ENCODE assay signal across 18 mouse cellular contexts in genomic region chr2:74739869-74740268, GRCm38 (mm10). TPM values are rescaled to one million over a fixed set of nuclear protein-coding genes. Genes with fewer than 3 reads are reported as not detected.
DNase-seq lines count a peak whose midpoint lies in the region; ATAC-seq and TF ChIP-seq lines count a peak whose summit lies in the region.
"Had no signal": no experiment of that assay in that cellular context is flagged by ENCODE, and none has a peak within 500 bp of the region (broad histone marks: within the 10 kb centered on the region; RNA-seq: fewer than 3 reads in every experiment).

No protein-coding gene starts in this region.

- H3K27ac ChIP-seq in heart, embryonic 15.5 days = no peak overlapping the region
- H3K27ac ChIP-seq in hindbrain, embryonic 10.5 days = peak overlapping the region; percentile 84
- no peak overlapping the region for H3K27ac ChIP-seq in limb, embryonic 10.5 days
- H3K27ac ChIP-seq in thymus, adult 2 months (ENCODE audit: control insufficient read depth, insufficient read depth, low read length) = no peak overlapping the region
- H3K27ac ChIP-seq: liver, embryonic 15.5 days had no signal

- H3K4me3 ChIP-seq in heart, embryonic 15.5 days = no peak overlapping the region
- H3K4me3 ChIP-seq in hindbrain, embryonic 10.5 days = peak overlapping the region; percentile 45
- H3K4me3 ChIP-seq in limb, embryonic 10.5 days = peak overlapping the region; percentile 44
- no peak overlapping the region for H3K4me3 ChIP-seq in thymus, adult 2 months (ENCODE audit: control insufficient read depth, insufficient read depth, low read length)
- H3K4me3 ChIP-seq: liver, embryonic 15.5 days had no signal

- 5% methylated on average over 14 of the region's 14 CpGs for WGBS in heart, embryonic 15.5 days
- 1% methylated on average over 14 of the region's 14 CpGs for WGBS in hindbrain, embryonic 10.5 days
- 2% methylated on average over 14 of the region's 14 CpGs for WGBS in limb, embryonic 10.5 days
- WGBS in thymus, adult 2 months = 19% methylated on average over 14 of the region's 14 CpGs

- no peaks in the 10 kb centered on the region for H3K36me3 ChIP-seq in heart, embryonic 15.5 days
- no peaks in the 10 kb centered on the region for H3K36me3 ChIP-seq in hindbrain, embryonic 10.5 days
- H3K36me3 ChIP-seq in limb, embryonic 10.5 days = 0 out of 2 replicates have a peak, but pooled peaks cover 3% of the 10 kb centered on the region
- H3K36me3 ChIP-seq in thymus, adult 2 months (ENCODE audit: control insufficient read depth, insufficient read depth, low read length) = no peaks in the 10 kb centered on the region
- H3K36me3 ChIP-seq: liver, embryonic 15.5 days had no signal

- DNase-seq in heart, adult 8-10 months (ENCODE audit: low spot score) = no peak
- DNase-seq in embryo, embryonic 10 days (ENCODE audit: low spot score) = peak; percentile 54
- peak; percentile 36 for DNase-seq in hindbrain, embryonic 10.5 days (ENCODE audit: low spot score)
- peak; percentile 55 for DNase-seq in limb, embryonic 10.5 days (ENCODE audit: low spot score)
- no peak for DNase-seq in thymus, adult 2 months
- no peak for DNase-seq in gastrocnemius, postnatal 10 days
- DNase-seq in urinary bladder, postnatal 4 days (ENCODE audit: low spot score in 2 of 2) = no peak
- DNase-seq: gastrocnemius, postnatal 25 days; heart, postnatal 14 days; right cerebral cortex, adult 18-20 months; thymus, postnatal 36 days had no signal

- TF ChIP-seq POLR2A in thymus, adult 2 months (IDR thresholded peaks at IDR 0.05; ENCODE audit: control insufficient read depth, extremely low read depth, insufficient read depth, low read length, poor library complexity) = no peak

- no peak overlapping the region for H3K9ac ChIP-seq in heart, embryonic 15.5 days
- H3K9ac ChIP-seq: liver, embryonic 15.5 days had no signal

- no peak for ATAC-seq in heart, embryonic 15.5 days (replicated peaks; ENCODE audit: insufficient number of reproducible peaks, insufficient read depth, low FRiP score, low read depth)

- no peaks in the 10 kb centered on the region for H3K9me3 ChIP-seq in heart, embryonic 15.5 days (replicated peaks)
- H3K9me3 ChIP-seq in hindbrain, embryonic 10.5 days = no peaks in the 10 kb centered on the region
- no peaks in the 10 kb centered on the region for H3K9me3 ChIP-seq in limb, embryonic 10.5 days (replicated peaks)
- H3K9me3 ChIP-seq: liver, embryonic 15.5 days had no signal

- peaks cover 98% of the 10 kb centered on the region for H3K27me3 ChIP-seq in heart, embryonic 15.5 days
- peaks cover 100% of the 10 kb centered on the region for H3K27me3 ChIP-seq in hindbrain, embryonic 10.5 days (ENCODE audit: insufficient read depth, poor library complexity, severe bottlenecking)
- H3K27me3 ChIP-seq in limb, embryonic 10.5 days (ENCODE audit: low read depth, poor library complexity, severe bottlenecking) = peaks cover 100% of the 10 kb centered on the region
- peaks cover 39% of the 10 kb centered on the region for H3K27me3 ChIP-seq in thymus, adult 2 months (ENCODE audit: control insufficient read depth, insufficient read depth, low read length)

- H3K4me1 ChIP-seq in heart, embryonic 15.5 days (replicated peaks) = peaks cover 14% of the 10 kb centered on the region
- peaks cover 10% of the 10 kb centered on the region for H3K4me1 ChIP-seq in hindbrain, embryonic 10.5 days (replicated peaks)
- peaks cover 71% of the 10 kb centered on the region for H3K4me1 ChIP-seq in limb, embryonic 10.5 days
- H3K4me1 ChIP-seq in thymus, adult 2 months (replicated peaks; ENCODE audit: control insufficient read depth, insufficient read depth, low read length) = no peaks in the 10 kb centered on the region
- H3K4me1 ChIP-seq: liver, embryonic 15.5 days had no signal

- TF ChIP-seq CTCF in thymus, adult 2 months (IDR thresholded peaks at IDR 0.05; ENCODE audit: borderline replicate concordance, control insufficient read depth, extremely low read depth, insufficient read depth, low read length, poor library complexity) = no peak

- peak overlapping the region; percentile 39; the same call in 1 of the 2 replicates for H3K4me2 ChIP-seq in heart, embryonic 15.5 days
- H3K4me2 ChIP-seq: liver, embryonic 15.5 days had no signal

RNA-seq across cellular contexts. Expression of gene Gm28230, which starts 13.3 kb away (rescaled TPM):
- not detected in 2 replicates for polyA plus RNA-seq in heart, embryonic 15.5 days (2015; fragmentation: Nextera tagmentation; extraction: Ambion mirVana)
- total RNA-seq in heart, adult 8-10 months (2022) = not detected
- polyA plus RNA-seq in hindbrain, embryonic 10.5 days (2016; fragmentation: Nextera tagmentation; extraction: Ambion mirVana) = not detected in 2 replicates
- 0.70 and 0.79 TPM in 2 replicates for polyA plus RNA-seq in limb, embryonic 10.5 days (2016; fragmentation: Nextera tagmentation; extraction: Ambion mirVana)
- polyA plus RNA-seq in thymus, adult 2 months (2012; rRNA removed) = 0.15 and 0.31 TPM in 2 replicates
- total RNA-seq in gastrocnemius, postnatal 10 days (2021) = under 1 TPM; 0.21 to 0.43 TPM
- total RNA-seq: common myeloid progenitor, adult 5-6 weeks; layer of hippocampus, adult 18-20 months; left cerebral cortex, postnatal 10 days had no signal
- polyA plus RNA-seq: C2C12; forebrain, embryonic 11.5 days; liver, embryonic 15.5 days had no signal

RNA-seq across cellular contexts. Expression of gene Hoxd1, which starts 22.9 kb away (rescaled TPM):
- polyA plus RNA-seq in heart, embryonic 15.5 days (2015; fragmentation: Nextera tagmentation; extraction: Ambion mirVana) = not detected in 2 replicates
- not detected for total RNA-seq in heart, adult 8-10 months (2022)
- polyA plus RNA-seq in hindbrain, embryonic 10.5 days (2016; fragmentation: Nextera tagmentation; extraction: Ambion mirVana) = 0.14 and 0.60 TPM in 2 replicates
- polyA plus RNA-seq in limb, embryonic 10.5 days (2016; fragmentation: Nextera tagmentation; extraction: Ambion mirVana) = 0.68 and 1.2 TPM in 2 replicates
- polyA plus RNA-seq in thymus, adult 2 months (2012; rRNA removed) = 0.05 TPM in 1 of 2 replicates, not detected in the other
- not detected for total RNA-seq in gastrocnemius, postnatal 10 days (2021)
- total RNA-seq: common myeloid progenitor, adult 5-6 weeks; gastrocnemius, postnatal 25 days; heart, postnatal 14 days had no signal
- polyA plus RNA-seq: C2C12; forebrain, embryonic 11.5 days had no signal

RNA-seq across cellular contexts. Expression of gene Hoxd4, which starts 28.1 kb away (rescaled TPM):
- 0.09 and 0.15 TPM in 2 replicates for polyA plus RNA-seq in heart, embryonic 15.5 days (2015; fragmentation: Nextera tagmentation; extraction: Ambion mirVana)
- under 1 TPM; 0.32 to 0.79 (median 0.38) TPM for total RNA-seq in heart, adult 8-10 months (2022)
- polyA plus RNA-seq in hindbrain, embryonic 10.5 days (2016; fragmentation: Nextera tagmentation; extraction: Ambion mirVana) = 0.14 and 2.6 TPM in 2 replicates
- 1.2 and 2.3 TPM in 2 replicates for polyA plus RNA-seq in limb, embryonic 10.5 days (2016; fragmentation: Nextera tagmentation; extraction: Ambion mirVana)
- 2.1 and 2.3 TPM in 2 replicates for polyA plus RNA-seq in thymus, adult 2 months (2012; rRNA removed)
- total RNA-seq in gastrocnemius, postnatal 10 days (2021) = 1 to 10 TPM; 2.1 to 4.8 TPM
- total RNA-seq: common myeloid progenitor, adult 5-6 weeks; layer of hippocampus, adult 18-20 months; left cerebral cortex, postnatal 10 days had no signal
- polyA plus RNA-seq: C2C12; forebrain, embryonic 11.5 days; liver, embryonic 15.5 days had no signal

RNA-seq across cellular contexts. Expression of gene Hoxd3, which starts 28.1 kb away (rescaled TPM):
- polyA plus RNA-seq in heart, embryonic 15.5 days (2015; fragmentation: Nextera tagmentation; extraction: Ambion mirVana) = 0.29 and 1.0 TPM in 2 replicates
- total RNA-seq in heart, adult 8-10 months (2022) = under 1 TPM in 1 of 4 experiments, not detected in 3; 0.16 TPM
- polyA plus RNA-seq in hindbrain, embryonic 10.5 days (2016; fragmentation: Nextera tagmentation; extraction: Ambion mirVana) = 15.5 and 55.9 TPM in 2 replicates
- polyA plus RNA-seq in limb, embryonic 10.5 days (2016; fragmentation: Nextera tagmentation; extraction: Ambion mirVana) = 1.4 and 3.0 TPM in 2 replicates
- polyA plus RNA-seq in thymus, adult 2 months (2012; rRNA removed) = 0.54 and 0.59 TPM in 2 replicates
- total RNA-seq in gastrocnemius, postnatal 10 days (2021) = under 1 TPM in 1 of 2 experiments, not detected in 1; 0.26 TPM
- total RNA-seq: common myeloid progenitor, adult 5-6 weeks; gastrocnemius, postnatal 25 days; heart, postnatal 14 days; layer of hippocampus, adult 18-20 months; left cerebral cortex, postnatal 10 days had no signal
- polyA plus RNA-seq: C2C12; liver, embryonic 15.5 days had no signal

RNA-seq across cellular contexts. Expression of gene Hoxd8, which starts 35.5 kb away (rescaled TPM):
- 0.24 and 0.56 TPM in 2 replicates for polyA plus RNA-seq in heart, embryonic 15.5 days (2015; fragmentation: Nextera tagmentation; extraction: Ambion mirVana)
- 1 to 10 TPM in 1 of 4 experiments, under 1 TPM in 3; 0.53 to 1.5 (median 0.76) TPM for total RNA-seq in heart, adult 8-10 months (2022)
- polyA plus RNA-seq in hindbrain, embryonic 10.5 days (2016; fragmentation: Nextera tagmentation; extraction: Ambion mirVana) = not detected in 2 replicates
- 11.6 and 17.4 TPM in 2 replicates for polyA plus RNA-seq in limb, embryonic 10.5 days (2016; fragmentation: Nextera tagmentation; extraction: Ambion mirVana)
- polyA plus RNA-seq in thymus, adult 2 months (2012; rRNA removed) = 1.1 and 1.2 TPM in 2 replicates
- total RNA-seq in gastrocnemius, postnatal 10 days (2021) = 10 to 100 TPM; 38.3 to 46.1 TPM
- total RNA-seq: common myeloid progenitor, adult 5-6 weeks; layer of hippocampus, adult 18-20 months; left cerebral cortex, postnatal 10 days had no signal
- polyA plus RNA-seq: C2C12; forebrain, embryonic 11.5 days had no signal

Comparison
In these comparisons a context has a peak if more than half of its experiments do, and no peak if none do; other contexts are left out.
1. H3K4me3 ChIP-seq: peak in hindbrain, embryonic 10.5 days (single experiment) and limb, embryonic 10.5 days (single experiment); none in heart, embryonic 15.5 days (single experiment) and thymus, adult 2 months (single experiment).
2. DNase-seq: peak in embryo, embryonic 10 days (single experiment), hindbrain, embryonic 10.5 days (single experiment) and limb, embryonic 10.5 days (single experiment); none in heart, adult 8-10 months (single experiment), thymus, adult 2 months (single experiment), gastrocnemius, postnatal 10 days (single experiment) and urinary bladder, postnatal 4 days (0 of 2).